Mouse (Mus musculus): ENCODE data around the gene Aak1. TPM values are rescaled to one million over a fixed set of nuclear protein-coding genes. Genes with fewer than 3 reads are reported as not detected.

Gene Aak1
- 100 to 1,000 TPM; 263 to 271 TPM for total RNA-seq (2021)

- intact Hi-C loops (cut with DNase I) = no loop called here
- peak; percentile 85 to 94 for DNase-seq (ENCODE audit: extremely low spot score in 1 of 2, low spot score in 2 of 2)
Observed at GRCm38 (mm10) chr6:86848915-86849644, at the start of gene Aak1. TSS of gene Aak1 (plus strand) at chr6:86849517.

DNA sequence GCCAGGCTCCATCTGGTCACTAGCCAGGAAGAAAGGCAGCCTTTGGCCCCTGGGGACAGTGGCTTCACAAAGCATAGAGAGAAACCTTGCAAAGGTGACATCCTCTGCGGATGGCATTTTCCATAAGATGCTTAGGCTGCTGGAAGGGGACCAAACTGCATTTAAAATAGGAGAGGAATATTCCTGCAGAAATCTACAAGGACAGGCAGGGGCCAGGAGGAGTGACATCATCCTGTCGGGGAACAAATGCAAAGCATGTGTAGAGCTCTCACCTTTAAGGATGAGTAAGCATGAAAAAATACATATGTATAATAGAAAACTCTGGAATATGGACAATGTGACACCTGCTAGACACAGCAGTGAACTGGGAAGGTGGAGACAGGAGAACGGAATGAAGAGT, 48.9 kb upstream of the Aak1 start:
- intact Hi-C loops (cut with DNase I) = no loop called here

DNA sequence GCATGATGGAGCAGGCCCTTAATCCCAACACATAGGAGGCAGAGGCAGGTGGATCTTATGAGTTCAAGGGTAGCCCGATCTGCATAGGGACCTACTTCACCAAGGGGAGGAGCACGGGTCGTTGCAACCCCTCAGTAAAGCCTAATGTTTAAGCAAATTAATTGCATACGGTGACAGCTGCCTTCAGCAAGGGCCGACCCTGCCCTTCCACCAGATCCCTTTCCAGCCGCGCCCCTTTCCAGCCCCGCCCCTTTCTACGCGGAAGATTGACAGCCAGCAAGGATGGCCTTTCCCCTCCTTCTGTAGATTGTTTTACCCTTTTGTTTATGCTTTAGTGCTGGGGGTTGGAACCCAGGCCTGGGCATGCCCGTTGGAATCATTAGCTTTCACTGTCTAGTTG, 47.9 kb upstream of the Aak1 start:
- intact Hi-C loops (cut with DNase I) = no loop called here
- DNase-seq (ENCODE audit: extremely low spot score in 1 of 2, low spot score in 2 of 2) = no peak

More for the DNA sequence above, 48.9 kb upstream of the Aak1 start:
- no peak for DNase-seq (ENCODE audit: extremely low spot score in 1 of 2, low spot score in 2 of 2)

DNA sequence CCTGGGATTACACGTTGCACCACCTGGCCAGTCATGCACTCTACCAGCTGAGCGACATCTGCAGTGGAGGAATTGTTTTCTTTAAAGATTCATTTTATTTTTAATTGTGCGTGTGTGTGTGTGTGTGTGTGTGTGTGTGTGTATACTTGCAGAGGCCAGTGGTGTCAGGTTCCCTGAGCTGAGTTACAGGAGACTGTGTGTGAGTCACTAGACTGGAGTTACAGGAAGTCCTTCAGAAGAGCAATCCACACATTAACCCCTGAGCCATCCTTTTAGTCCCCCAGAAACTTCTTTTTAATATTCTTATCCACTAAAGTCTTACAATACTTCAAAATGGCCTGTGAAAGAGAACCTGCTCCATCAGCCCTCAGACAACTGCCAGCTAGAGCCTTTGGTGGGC, 44.7 kb upstream of the Aak1 start:
- no peak for DNase-seq (ENCODE audit: extremely low spot score in 1 of 2, low spot score in 2 of 2)
- intact Hi-C loops (cut with DNase I) = no loop called here

DNA sequence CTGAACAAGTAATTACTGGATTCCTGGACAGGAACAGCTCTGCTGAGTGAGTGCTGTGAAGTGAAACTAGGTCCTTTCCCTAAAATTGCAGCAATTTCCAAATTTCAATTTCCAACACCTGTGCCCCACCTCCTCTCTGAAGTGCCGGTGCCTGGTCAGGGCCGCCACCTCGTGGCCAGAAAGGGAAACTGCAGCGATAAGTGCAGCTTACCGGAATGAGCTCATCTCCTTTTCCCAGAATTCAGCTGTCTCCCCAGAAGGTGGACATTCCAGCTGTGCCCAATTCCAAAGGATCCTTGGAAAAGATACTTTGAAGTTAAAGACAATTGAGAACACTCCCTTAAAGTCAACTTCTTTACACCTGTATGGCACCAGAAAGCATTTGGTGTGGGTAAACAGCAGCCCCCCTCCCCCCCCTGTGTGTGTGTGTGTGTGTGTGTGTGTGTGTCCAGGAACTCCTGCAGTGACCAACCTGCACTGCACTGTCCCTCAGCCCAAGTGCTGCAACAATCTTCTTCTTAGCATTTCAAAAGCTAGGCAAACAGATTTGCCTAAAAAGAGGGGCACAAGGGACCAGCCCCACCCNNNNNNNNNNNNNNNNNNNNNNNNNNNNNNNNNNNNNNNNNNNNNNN, 42.7 kb upstream of the Aak1 start:
- intact Hi-C loops (cut with DNase I) = loop anchor here (2.0 kb wide), 1 partner anchor 60 kb away; no protein-coding TSS in a partner anchor
- DNase-seq (ENCODE audit: extremely low spot score in 1 of 2, low spot score in 2 of 2) = peak; percentile 71 to 74

GRCm38 (mm10) chr6:86812919-86813318, 36.4 kb upstream of the Aak1 start:
- no peak for DNase-seq (ENCODE audit: extremely low spot score in 1 of 2, low spot score in 2 of 2)
- intact Hi-C loops (cut with DNase I) = loop anchor here (5.0 kb wide), 1 partner anchor 109 kb away; no protein-coding TSS in a partner anchor

DNA sequence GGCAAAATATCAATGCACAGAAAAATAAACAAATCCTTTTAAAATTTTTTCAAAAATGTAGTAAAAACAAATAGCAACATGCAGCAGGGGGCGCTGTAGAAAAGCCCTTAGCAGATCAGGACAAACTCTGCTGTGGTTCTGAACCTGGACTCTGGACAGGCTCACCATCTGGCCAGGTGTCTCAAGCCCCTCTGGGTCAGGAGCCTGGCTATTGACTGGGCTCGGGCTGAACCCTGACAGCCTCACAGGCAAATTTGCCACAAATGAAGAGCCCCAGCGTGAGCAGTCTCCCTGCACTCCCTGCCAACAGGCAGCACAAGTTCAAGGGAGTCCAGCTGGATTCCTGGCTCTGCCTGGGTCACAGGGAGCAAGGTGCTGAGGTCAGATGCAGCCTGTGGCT, 36.0 kb upstream of the Aak1 start:
- peak in 1 of 2 experiments; percentile 65 for DNase-seq (ENCODE audit: extremely low spot score in 1 of 2, low spot score in 2 of 2)
- intact Hi-C loops (cut with DNase I) = loop anchor here (5.0 kb wide), 1 partner anchor 109 kb away; no protein-coding TSS in a partner anchor

- intact Hi-C loops (cut with DNase I) = loop anchor here (5.0 kb wide), 1 partner anchor 107 kb away; no protein-coding TSS in a partner anchor
- DNase-seq (ENCODE audit: extremely low spot score in 1 of 2, low spot score in 2 of 2) = no peak
Observed at GRCm38 (mm10) chr6:86814926-86815325, 34.4 kb upstream of the Aak1 start.

DNA sequence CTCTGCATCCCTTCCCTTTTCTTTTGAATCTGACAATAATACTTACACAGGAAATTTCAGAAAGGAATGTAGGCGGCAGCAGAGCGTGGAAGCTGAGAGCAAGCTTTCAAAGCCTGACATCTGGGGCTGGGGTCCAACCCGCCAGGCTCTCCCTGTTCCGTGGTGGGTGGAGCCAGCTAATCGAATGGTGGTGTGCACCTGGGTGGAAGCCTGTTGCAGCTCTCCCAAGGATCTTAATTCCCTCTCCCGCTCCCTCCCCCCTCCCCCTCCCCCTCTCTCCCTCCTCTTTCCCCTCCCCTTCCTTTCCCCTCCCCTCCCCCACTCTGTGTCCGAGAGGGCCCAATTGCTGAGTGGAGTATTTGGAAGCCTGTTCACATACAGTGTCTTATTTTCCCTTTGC, 33.9 kb upstream of the Aak1 start:
- peak in 1 of 2 experiments; percentile 49 for DNase-seq (ENCODE audit: extremely low spot score in 1 of 2, low spot score in 2 of 2)
- intact Hi-C loops (cut with DNase I) = no loop called here

DNA sequence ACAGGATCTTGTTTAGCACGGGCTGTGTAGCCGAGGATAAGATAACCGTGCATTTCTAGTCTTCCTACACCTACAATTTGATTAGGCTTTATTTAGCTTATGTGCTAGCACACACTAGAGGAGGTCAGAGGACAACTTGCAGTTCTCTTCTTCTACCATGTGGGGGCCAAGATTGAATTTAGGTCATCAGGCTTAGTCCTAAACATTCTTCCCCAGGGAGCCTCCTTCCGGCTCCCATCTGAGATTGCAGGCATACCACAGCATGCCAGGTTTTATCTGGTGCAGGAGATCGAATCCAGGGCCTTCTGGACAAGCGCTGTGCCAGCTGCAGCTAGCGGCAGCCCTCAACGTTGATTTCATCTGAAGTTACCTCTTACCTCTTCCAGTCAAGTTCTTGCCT, 32.7 kb upstream of the Aak1 start:
- intact Hi-C loops (cut with DNase I) = no loop called here
- no peak for DNase-seq (ENCODE audit: extremely low spot score in 1 of 2, low spot score in 2 of 2)

DNA sequence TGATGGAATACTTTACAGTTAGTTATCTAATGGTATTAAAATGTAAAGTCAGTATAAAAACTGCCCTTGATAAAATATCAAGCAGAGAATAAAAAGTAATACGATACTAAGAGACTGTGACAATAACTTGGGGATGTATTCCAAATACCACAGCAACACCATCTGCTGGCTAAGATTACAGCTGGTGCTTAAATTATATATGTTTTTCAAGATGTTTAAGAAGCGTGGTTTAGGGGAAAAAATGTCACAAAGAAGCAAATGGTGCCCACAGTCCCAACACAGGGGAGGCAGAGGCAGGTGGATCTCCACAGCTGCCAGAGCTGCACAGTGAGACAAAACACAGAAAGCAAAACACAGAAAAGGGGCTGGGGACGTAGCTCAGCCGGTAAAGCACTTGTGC, 30.4 kb upstream of the Aak1 start:
- DNase-seq (ENCODE audit: extremely low spot score in 1 of 2, low spot score in 2 of 2) = no peak
- intact Hi-C loops (cut with DNase I) = no loop called here

DNA sequence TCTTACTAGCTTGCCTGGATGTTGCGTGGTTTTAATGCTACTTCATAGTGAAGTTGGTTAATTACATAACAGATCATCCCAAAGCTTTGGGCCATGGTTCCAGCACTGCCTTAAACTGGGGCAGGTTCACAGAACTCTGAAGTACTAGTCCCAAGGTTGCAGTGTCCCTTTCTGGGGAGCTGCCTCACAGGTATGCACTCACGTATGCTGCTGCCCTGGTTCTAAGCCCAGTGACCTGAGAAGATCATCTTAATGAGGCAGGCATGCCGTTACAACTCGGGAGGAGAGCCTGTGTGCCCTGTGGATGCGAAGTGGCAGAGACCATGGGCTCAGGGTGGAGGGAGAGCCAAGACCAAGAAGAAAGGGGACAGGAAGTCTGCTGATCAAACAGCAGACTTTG, 29.4 kb upstream of the Aak1 start:
- no peak for DNase-seq (ENCODE audit: extremely low spot score in 1 of 2, low spot score in 2 of 2)
- intact Hi-C loops (cut with DNase I) = no loop called here

GRCm38 (mm10) chr6:86820690-86821089, 28.6 kb upstream of the Aak1 start:
- DNase-seq (ENCODE audit: extremely low spot score in 1 of 2, low spot score in 2 of 2) = no peak
- intact Hi-C loops (cut with DNase I) = no loop called here

DNA sequence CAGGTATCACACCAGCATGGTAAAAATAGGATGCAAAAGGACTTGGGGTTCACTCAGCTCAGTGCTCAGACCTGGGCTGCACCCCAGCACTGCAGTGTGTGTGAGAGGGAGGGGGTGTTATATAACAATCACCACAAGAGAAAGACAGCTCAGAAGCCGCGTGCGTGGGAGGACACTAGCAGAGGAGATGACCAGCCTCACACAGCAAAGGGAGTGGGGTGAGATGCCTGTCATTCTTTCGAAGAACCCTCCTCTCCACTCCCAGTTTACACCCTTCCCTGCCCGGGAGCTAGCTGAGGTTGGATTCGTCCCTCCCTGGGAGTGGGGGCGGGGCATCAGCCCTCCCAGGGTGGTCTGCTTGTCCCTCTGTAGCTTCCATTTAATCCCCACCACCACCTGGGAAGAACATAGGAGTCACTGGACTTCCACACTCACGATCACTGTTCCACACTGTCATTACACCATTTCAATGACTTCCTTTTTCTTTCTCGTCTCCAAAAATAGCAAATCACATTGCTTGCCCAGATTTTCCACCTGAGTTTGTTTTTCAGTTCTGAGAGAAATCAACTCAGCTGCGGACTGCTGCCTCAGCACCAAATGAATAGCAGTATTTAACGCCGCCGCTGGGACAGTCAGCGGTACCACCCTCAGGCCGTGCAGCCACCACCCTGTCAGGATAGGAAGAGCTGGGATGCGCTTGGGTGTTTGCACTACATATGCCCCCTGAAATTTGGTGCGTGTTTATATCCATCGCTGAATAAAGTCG, 26.8 kb upstream of the Aak1 start:
- DNase-seq (ENCODE audit: extremely low spot score in 1 of 2, low spot score in 2 of 2) = peak; percentile 33 to 84
- intact Hi-C loops (cut with DNase I) = no loop called here

DNA sequence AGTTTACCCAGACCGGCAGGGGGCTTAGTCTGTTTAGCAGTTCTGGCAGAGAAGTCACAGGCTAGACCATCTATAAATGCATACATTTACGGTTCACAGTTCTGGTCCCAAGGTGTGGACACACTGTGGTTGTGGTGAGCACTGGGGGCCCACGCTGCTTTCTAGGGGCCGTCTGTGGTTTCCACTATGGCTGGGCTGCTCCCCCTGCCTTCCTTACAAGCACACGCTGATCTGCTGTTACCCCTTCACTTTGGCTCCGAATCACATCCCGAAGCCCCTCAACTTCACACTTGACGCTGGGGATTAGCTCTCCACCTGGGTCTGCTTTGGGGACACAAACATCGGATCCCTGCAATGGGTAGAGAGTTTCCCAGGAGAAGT, 26.3 kb upstream of the Aak1 start:
- no peak for DNase-seq (ENCODE audit: extremely low spot score in 1 of 2, low spot score in 2 of 2)
- intact Hi-C loops (cut with DNase I) = no loop called here

GRCm38 (mm10) chr6:86823824-86824223, 25.5 kb upstream of the Aak1 start:
- peak in 1 of 2 experiments; percentile 63 for DNase-seq (ENCODE audit: extremely low spot score in 1 of 2, low spot score in 2 of 2)
- intact Hi-C loops (cut with DNase I) = no loop called here

DNA sequence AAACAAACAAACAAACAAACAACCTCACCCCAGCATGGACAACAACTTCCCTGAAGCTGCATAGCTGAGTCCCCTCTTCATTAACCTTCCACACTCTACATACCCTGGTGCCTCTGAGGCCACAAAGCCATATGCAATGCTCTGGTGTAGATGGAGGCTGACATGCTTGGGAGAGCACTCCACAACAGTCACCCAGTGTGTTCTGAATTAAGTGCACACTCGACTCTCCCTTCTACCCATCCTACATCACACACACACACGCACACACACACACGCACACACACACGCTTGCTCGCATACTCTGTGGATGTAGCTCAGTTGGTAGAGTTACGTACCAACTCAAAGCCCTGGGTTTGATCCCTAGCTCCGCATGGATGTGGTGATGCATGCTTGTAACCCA, 24.9 kb upstream of the Aak1 start:
- intact Hi-C loops (cut with DNase I) = no loop called here
- DNase-seq (ENCODE audit: extremely low spot score in 1 of 2, low spot score in 2 of 2) = no peak

DNA sequence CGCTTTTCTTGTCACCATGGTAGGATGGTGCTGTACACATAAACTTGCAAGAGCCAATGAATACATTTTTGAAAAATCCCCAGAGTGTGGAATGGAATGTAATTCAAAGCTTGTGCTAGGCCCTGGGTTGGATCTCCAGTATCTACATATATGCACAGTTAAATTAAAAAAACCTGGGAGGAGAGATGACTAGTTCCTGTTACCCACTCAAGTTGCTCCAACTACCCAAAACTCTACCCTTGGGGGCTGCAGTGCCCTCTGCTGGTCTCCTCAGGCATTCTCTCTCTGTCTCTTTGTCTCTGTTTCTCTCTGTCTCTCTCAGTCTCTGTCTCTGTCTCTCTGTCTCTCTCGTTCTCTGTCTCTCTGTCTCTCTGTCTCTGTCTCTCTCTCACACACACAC, 21.9 kb upstream of the Aak1 start:
- intact Hi-C loops (cut with DNase I) = no loop called here
- no peak for DNase-seq (ENCODE audit: extremely low spot score in 1 of 2, low spot score in 2 of 2)

- intact Hi-C loops (cut with DNase I) = no loop called here
- DNase-seq (ENCODE audit: extremely low spot score in 1 of 2, low spot score in 2 of 2) = no peak
Observed at GRCm38 (mm10) chr6:86829768-86830167, 19.5 kb upstream of the Aak1 start.
